Mouse (Mus musculus) intestine, postnatal 0 days (tissue): ENCODE results near the gene Mllt10. TPM values are rescaled to one million over a fixed set of nuclear protein-coding genes. Genes with fewer than 3 reads are reported as not detected.

Experiments used
- ATAC-seq: fragments of 200-750 bp; cut with Nextera tagmentation; 2 replicates; pipeline ENCODE4 v1.8.0; 2017; ENCODE audit warnings: mild to moderate bottlenecking, moderate TSS enrichment, moderate library complexity
- H3K27ac ChIP-seq: fragments of 300-500 bp; sonication (generic); 2 replicates; pipeline ENCODE4 v1.5.1; 2014; ENCODE audit warnings: mild to moderate bottlenecking, low read depth, low read length, moderate library complexity
- H3K27me3 ChIP-seq: fragments of 300-500 bp; sonication (generic); replicated peaks from 2 replicates; pipeline ENCODE4 v1.6.1; 2014; ENCODE audit warnings: low read length, mixed read lengths; ENCODE audit not compliant: control insufficient read depth, insufficient read depth
- H3K36me3 ChIP-seq: fragments of 300-500 bp; sonication (generic); 2 replicates; pipeline ENCODE4 v1.6.1; 2014; ENCODE audit warnings: mild to moderate bottlenecking, moderate library complexity; ENCODE audit not compliant: control insufficient read depth, insufficient read depth
- H3K4me1 ChIP-seq: fragments of 300-500 bp; sonication (generic); replicated peaks from 2 replicates; pipeline ENCODE4 v1.6.1; 2014; ENCODE audit warnings: antibody characterized with exemption, low read length, mixed read lengths; ENCODE audit not compliant: control insufficient read depth, insufficient read depth
- H3K4me2 ChIP-seq: fragments of 300-500 bp; sonication (generic); replicated peaks from 2 replicates; pipeline ENCODE4 v1.6.1; 2014; ENCODE audit warnings: low read depth, mild to moderate bottlenecking, moderate library complexity
- H3K4me3 ChIP-seq: fragments of 300-500 bp; sonication (generic); 2 replicates; pipeline ENCODE4 v1.5.1; 2014; ENCODE audit warnings: low read depth, low read length
- H3K9ac ChIP-seq: fragments of 300-500 bp; sonication (generic); 2 replicates; pipeline ENCODE4 v1.6.1; 2014; ENCODE audit warnings: mild to moderate bottlenecking, low read depth, low read length
- H3K9me3 ChIP-seq: fragments of 300-500 bp; sonication (generic); 2 replicates; pipeline ENCODE4 v1.6.1; 2016; ENCODE audit warnings: mixed run types; ENCODE audit not compliant: control insufficient read depth
- CTCF ChIP-seq: sonication (generic); IDR thresholded peaks from 2 replicates; pipeline ENCODE4 v1.5.1; 2016; ENCODE audit warnings: low read depth, mild to moderate bottlenecking, control low read depth, antibody characterized with exemption, moderate library complexity
- WGBS: fragments of 180-500 bp; shearing (Covaris S2); extraction: QIAGEN DNeasy Blood & Tissue Kit; methylation state at CpG from one replicate; pipeline ENCODE4 v1.1.7; 2014; 5-methylcytosine and 5-hydroxymethylcytosine counted together
- polyA plus RNA-seq: library from polyadenylated mRNA; unstranded; fragments of >200 nt; fragmentation: Nextera tagmentation; extraction: Ambion mirVana; gene quantifications from 2 replicates; pipeline ENCODE4 v1.2.1, GENCODE M21; 2015

Gene Mllt10
- polyA plus RNA-seq, 1 experiment from 2014 or later: 22.6 TPM

DNA sequence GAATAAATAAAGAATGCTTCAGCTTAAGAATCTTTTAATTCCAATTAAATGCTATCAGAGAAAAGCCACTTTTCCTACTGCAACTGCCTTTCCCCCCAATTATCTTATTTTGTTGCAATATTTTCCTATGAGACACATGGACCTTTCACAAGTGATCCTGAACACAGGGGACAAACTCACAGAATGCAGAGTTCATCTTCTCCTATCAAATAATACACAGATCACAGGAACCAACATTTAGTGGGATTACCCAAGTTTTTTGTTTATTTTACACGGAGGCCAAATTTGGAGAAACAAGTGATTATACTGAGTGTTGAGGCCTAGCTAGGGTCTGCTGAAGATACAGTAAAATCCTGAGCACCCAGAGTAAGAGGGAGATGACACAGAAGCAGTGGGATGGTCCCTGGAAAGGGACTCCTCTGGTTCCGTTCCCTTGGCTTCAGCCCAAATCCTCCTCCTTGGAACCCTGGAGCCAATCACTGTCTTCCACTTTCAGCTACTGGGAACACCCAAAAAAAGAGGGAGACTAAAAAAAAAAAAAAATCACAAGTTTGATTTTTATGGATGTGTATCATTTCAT lies 996 bp upstream of the Mllt10 start:
- no peak for TF ChIP-seq CTCF
- H3K4me1 ChIP-seq: peaks cover 9% of the 10 kb centered on the region; the same call in 1 of the 2 replicates
- no peaks in the 10 kb centered on the region for H3K27me3 ChIP-seq
- H3K4me2 ChIP-seq: no peak overlapping the region
- no peaks in the 10 kb centered on the region for H3K36me3 ChIP-seq
- H3K27ac ChIP-seq: no peak overlapping the region
- 51% methylated on average over 2 of the region's 2 CpGs for WGBS
- no peaks in the 10 kb centered on the region for H3K9me3 ChIP-seq
- ATAC-seq: no peak
- H3K9ac ChIP-seq: no peak overlapping the region
- H3K4me3 ChIP-seq: no peak overlapping the region

DNA sequence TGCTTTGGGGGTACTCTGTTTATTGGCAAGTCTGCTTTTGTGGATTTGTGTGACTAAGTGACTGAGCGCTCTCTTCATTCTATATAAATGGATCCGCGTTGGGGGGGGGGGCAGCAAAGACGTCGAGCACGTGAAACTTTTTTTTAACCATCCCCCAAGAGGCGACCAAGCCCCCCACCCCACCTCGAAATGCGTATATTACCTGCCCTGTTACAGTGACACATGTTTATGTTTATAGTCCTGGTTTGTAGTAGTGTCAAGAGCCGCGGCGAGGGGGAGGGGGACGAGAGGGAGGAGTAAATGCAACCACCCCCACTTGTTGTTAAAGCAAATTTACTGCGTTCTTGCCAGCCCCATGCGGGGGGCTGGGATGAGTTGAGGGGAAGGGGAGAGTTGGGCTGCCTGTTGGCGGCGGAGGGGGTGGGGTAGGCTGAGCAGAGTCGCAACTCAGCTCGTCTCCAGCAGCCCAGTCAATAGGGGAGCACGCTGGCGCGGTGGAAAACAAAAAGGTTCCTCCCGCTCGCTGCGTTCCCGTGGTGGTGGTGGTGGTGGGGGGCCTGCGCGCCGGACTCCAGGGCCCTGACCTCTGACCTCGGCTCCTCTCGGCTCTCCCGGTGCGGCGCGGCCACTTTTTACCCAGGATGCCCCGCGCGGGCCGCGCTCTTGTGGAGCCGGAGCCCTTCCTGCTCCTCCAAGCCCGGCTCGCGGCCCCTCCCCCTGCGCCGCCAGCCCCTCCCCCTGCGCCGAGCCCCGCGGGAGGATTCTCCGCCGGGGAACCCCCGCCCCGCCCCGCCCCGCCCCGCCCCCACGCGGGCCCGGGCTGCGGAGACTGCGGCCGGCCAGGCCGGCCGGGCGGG lies 1.1 kb downstream of the Mllt10 start:
- peak; percentile 34; the same call in 1 of the 2 replicates for ATAC-seq
- Histone ChIP-seq H3K27ac (peak overlapping the region; percentile 96), H3K9me3 (no peaks in the 10 kb centered on the region), H3K36me3 (no peaks in the 10 kb centered on the region), H3K4me3 (peak overlapping the region; percentile 69), H3K9ac (peak overlapping the region; percentile 66), H3K27me3 (no peaks in the 10 kb centered on the region), H3K4me2 (peak overlapping the region; percentile 81), H3K4me1 (no peaks in the 10 kb centered on the region)
- no peak for TF ChIP-seq CTCF
- WGBS: under 1% methylated on average over 40 of the region's 66 CpGs

DNA sequence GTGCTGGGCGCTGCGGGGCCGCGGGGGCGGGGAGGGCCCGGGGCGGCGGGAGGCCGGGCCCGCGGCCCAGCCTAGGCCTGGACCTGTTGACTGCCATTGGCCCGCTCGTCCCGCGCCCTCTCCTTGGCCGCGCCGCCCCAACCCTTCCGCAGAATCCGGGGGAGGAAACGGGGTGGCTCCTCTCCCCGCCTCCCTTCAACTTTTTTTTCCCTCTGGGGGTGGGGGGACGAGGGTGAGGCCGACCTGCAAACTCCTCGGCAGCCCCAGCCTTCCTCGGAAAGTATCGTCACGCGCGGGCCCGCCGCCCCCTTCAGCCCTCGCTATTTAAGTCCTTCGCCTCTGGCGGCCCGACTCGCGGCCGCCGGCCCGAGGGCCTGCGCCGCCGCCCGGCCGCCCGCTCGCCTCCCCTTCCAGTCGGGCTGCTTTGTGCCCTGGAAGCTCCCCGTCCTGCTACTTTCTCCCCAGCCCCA lies 1.8 kb downstream of the Mllt10 start:
- Histone ChIP-seq H3K4me2 (peak overlapping the region; percentile 81), H3K27ac (peak overlapping the region; percentile 96), H3K4me3 (peak overlapping the region; percentile 69), H3K4me1 (no peaks in the 10 kb centered on the region), H3K9me3 (no peaks in the 10 kb centered on the region), H3K9ac (peak overlapping the region; percentile 66), H3K36me3 (no peaks in the 10 kb centered on the region), H3K27me3 (no peaks in the 10 kb centered on the region)
- ATAC-seq: peak; percentile 98
- 0% methylated on average over 36 of the region's 50 CpGs for WGBS
- TF ChIP-seq CTCF: peak; percentile 23

DNA sequence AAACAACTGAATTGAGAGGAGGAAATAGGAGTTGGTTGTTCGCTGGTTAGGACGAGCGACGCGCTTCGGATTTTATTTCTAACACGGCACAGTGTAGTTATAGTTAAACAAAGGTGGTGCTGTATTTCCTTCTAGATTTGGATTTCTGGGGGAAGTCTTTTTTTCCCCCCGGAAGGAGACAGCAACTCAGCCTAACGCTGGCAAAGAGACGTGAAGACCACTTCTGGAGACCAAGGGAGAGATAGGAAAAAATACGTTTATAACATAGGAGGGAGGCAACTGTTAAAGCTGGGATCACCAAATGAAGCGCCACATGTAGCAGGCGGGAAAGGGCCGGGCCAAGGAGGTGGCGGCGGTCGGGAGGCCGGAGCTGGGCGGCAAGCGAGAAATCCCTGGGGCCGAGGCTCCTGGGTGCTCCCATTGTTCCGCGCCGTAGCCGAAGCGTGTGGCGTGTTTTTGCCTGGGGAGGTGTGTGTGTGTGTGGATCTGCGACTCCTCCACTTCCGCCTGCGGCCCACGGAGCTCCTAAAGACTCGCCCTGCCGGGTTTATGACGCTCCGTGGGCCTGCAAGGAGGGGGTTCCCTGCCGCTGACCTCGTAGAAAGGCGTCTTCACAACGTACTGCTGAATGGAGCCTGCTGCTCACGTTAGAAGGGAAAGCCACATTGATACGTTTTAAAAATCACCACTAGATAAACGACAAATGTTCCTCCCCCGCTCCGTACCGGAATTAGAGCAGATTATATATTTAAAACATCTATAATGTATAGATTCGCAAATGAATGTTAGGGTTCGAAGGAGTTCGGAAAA lies 2.5 kb downstream of the Mllt10 start:
- no peaks in the 10 kb centered on the region for H3K4me1 ChIP-seq
- H3K4me3 ChIP-seq: peak overlapping the region; percentile 69
- H3K27me3 ChIP-seq: no peaks in the 10 kb centered on the region
- H3K4me2 ChIP-seq: peak overlapping the region; percentile 81
- no peaks in the 10 kb centered on the region for H3K36me3 ChIP-seq
- TF ChIP-seq CTCF: no peak
- H3K27ac ChIP-seq: peak overlapping the region; percentile 96
- peak overlapping the region; percentile 66 for H3K9ac ChIP-seq
- WGBS: 1% methylated on average over 48 of the region's 48 CpGs
- ATAC-seq: peak; percentile 0; the same call in 1 of the 2 replicates
- H3K9me3 ChIP-seq: no peaks in the 10 kb centered on the region

DNA sequence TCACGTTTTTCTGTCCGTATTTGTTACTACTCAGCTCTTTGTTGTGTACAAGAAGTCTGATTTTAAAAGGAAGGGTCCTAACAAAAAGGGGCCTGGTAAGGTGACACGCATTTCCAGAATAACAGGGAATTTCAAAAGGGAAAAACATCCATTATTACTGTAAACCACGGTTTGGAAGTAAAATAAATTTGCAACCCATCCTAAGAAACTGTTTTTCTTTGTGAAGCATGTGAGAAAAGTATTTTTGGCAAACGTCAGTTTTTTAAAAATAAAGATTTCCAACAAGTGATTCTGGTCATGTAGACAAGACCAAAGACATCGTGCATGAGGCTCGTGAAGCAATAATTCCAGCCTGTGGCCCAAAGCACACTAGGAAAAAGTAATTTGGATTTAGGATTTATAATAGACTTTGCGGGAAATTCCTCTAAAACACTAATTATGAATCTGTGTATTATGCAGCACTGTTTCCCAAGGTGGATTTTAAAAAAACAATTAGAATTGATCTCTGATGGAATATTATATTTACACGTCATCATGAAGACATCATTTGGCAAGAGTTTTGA lies 3.2 kb downstream of the Mllt10 start:
- H3K27me3 ChIP-seq: no peaks in the 10 kb centered on the region
- no peak for TF ChIP-seq CTCF
- H3K4me1 ChIP-seq: no peaks in the 10 kb centered on the region
- ATAC-seq: no peak
- H3K4me2 ChIP-seq: peak overlapping the region; percentile 81
- no peaks in the 10 kb centered on the region for H3K36me3 ChIP-seq
- no peaks in the 10 kb centered on the region for H3K9me3 ChIP-seq
- WGBS: 31% methylated on average over 9 of the region's 9 CpGs
- peak overlapping the region; percentile 69 for H3K4me3 ChIP-seq
- peak overlapping the region; percentile 66 for H3K9ac ChIP-seq
- peak overlapping the region; percentile 96 for H3K27ac ChIP-seq
